Mouse (Mus musculus) fat pad, adult 2 months (tissue): ENCODE data around the gene BC107364.
"Not testable (repeated sequence)": the region's sequence is repeated elsewhere in the genome, so short reads cannot be mapped to it uniquely, and the experiment has no call there.

Experiments used
- DNase-seq: peaks from one replicate; pipeline ENCODE4 v3.0.0-alpha.2; 2011; ENCODE audit warnings: low read depth, low spot score; ENCODE audit errors: extremely low read depth

The BC107364 gene

GRCm38 (mm10) chr3:96414951-96415327 is 37.2 kb downstream of the BC107364 start:
- DNase-seq: no peak

GRCm38 (mm10) chr3:96414126-96414950 is 37.8 kb downstream of the BC107364 start:
- no peak for DNase-seq

GRCm38 (mm10) chr3:96413581-96414125 is 38.5 kb downstream of the BC107364 start:
- DNase-seq: no peak

GRCm38 (mm10) chr3:96411821-96412220 is 40.3 kb downstream of the BC107364 start:
- DNase-seq: no peak

GRCm38 (mm10) chr3:96410966-96411365 is 41.1 kb downstream of the BC107364 start:
- DNase-seq: no peak

- no peak for DNase-seq
Measured at GRCm38 (mm10) chr3:96409701-96410246, 42.3 kb downstream of the BC107364 start.

GRCm38 (mm10) chr3:96408111-96408510 is 44.0 kb downstream of the BC107364 start:
- DNase-seq: not testable (repeated sequence)

GRCm38 (mm10) chr3:96405541-96406503 is 46.3 kb downstream of the BC107364 start:
- no peak for DNase-seq

GRCm38 (mm10) chr3:96405004-96405403 is 47.1 kb downstream of the BC107364 start:
- no peak for DNase-seq

- DNase-seq: no peak
Measured at GRCm38 (mm10) chr3:96404450-96404849, 47.7 kb downstream of the BC107364 start.

- no peak for DNase-seq
Measured at GRCm38 (mm10) chr3:96403016-96403415, 49.1 kb downstream of the BC107364 start.

GRCm38 (mm10) chr3:96401832-96402501 is 50.1 kb downstream of the BC107364 start:
- DNase-seq: no peak

- DNase-seq: no peak
Measured at GRCm38 (mm10) chr3:96401474-96401831, 50.7 kb downstream of the BC107364 start.

GRCm38 (mm10) chr3:96398911-96399310 is 53.2 kb downstream of the BC107364 start:
- DNase-seq: no peak

GRCm38 (mm10) chr3:96396857-96397256 is 55.2 kb downstream of the BC107364 start:
- DNase-seq: no peak

- not testable (repeated sequence) for DNase-seq
Measured at GRCm38 (mm10) chr3:96387202-96387601, 64.9 kb downstream of the BC107364 start.
